Mouse (Mus musculus): ENCODE measurements around the gene Trappc1.

The Trappc1 gene

DNA sequence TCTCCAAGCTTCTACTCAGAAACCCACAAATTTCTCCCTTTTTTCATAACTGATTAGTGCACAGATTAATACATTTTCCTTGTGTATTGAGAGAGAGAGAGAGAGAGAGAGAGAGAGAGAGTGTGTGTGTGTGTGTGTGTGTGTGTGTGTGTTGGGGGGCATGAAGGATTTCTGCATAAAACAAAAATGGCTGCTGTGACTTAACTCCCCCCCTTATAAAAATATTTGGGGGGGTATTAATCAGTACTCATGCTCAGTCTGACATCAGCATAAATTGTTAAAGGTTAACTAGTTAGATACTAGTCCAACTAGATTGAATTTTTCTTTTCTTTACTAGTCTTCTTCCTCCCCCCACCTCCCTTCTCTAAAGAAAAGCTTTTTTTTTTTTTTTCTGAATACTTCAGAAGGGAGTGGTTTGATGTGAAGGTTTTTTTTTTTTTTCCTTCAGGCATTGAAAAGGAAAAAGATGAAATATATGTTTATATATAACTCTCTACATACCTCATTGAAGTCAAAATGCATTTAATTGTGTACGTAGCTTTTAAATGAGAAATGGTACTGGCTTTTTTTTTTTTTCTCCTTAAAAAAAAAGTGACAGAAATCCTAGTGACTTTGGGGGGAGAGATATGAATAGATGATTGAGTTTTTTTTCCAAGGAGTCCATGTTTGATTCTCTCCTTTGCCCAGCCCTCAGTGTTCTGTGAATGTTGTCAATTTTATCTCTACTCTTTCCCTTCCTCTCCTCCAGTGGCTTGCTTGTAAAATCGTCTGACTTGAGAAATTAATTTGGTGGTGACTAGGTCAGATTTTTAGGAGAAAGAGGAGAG lies 46.4 kb downstream of the Trappc1 start:
- no peak for DNase-seq

DNA sequence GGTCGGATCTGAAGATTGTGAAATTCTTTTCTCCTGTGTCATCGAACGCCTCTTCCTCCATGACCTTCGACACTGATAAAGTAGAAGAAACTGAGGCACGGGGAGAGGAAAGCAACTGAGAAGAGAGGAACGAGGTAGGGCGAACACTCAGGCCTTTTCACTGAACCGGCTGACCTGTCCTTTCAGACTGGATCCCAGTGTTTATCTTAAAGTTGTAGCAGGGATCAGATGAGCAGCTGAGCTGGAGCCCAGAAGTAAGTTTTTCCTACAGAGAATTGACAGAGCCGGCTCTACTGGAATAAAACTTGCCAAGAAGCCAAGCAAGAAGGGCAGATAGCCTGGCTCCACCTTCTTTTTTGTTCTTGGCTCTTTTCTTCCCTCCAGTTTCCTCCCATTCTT lies 47.0 kb downstream of the Trappc1 start:
- DNase-seq: no peak

DNA sequence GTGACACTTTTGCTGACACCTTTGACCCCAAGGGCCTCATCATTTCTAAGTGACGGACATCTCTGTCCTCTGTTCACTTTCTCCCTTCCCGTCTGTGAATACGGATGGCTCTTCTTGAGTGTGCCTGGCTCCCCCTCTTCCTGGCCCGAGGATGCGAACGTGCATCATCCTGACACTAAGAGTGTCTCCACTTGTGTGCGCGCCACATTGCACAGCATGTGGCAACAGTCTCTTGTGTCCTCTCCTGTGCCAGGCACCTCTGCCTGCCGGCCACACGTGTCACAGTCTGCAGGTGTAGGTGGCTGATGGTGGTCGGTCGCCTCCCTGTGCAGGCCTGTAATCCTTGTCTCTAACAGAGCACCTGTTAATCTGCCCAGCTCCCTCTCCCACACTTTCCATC lies 47.8 kb downstream of the Trappc1 start:
- DNase-seq: no peak

DNA sequence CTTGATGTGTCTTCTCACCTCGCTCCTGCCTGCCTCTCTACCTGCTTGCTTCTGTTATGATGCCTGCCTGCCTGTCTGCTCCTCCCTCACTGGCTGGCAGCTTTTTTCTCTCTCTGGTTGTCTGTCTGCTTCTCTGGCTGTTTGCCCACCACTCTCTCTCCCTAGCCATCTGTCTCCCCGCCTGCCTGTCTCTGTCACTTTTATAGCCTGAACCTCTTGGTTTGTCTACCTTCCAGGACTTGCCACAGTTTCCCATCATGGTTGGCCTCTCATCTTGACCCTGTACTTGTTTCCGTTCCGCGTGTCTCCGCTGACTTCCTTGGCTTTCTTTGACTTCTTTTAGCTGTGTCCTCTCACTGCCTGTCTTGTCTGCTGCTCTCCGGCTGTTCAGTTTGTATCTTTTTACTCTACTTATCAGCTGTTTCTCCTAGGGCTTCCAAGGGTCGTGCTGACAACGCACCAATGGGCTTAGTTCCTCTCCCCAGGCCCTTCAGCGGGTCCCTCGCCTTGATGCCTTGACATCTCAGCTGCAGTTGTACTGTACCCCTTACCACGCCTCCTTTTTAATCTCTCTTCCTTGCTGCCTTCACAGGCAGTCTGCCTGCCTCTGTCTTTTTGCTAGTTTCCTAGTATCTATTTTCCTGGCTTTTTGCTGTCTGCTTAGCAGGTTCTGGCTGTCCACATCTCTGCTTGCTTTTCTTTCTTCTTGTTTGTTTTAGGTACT lies 48.4 kb downstream of the Trappc1 start:
- DNase-seq: peak; percentile 91

DNA sequence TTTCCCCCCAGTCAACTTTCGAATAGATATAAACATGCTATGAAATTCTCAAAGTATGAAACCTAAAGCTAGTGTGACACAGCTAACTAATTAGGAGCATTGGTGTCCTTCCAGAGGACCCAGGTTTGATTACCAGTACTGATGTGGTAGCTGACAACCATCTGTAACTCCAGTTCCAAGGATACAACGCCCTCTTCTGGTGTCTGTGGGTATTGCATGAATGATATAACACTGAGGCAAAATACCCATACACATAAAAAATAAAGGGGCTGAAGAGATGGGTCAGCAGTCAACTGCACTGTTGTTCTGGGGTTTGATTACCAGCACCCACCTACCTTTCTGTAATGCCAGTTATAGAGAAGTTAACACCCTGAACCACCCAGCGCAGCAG lies 49.0 kb downstream of the Trappc1 start:
- no peak for DNase-seq

DNA sequence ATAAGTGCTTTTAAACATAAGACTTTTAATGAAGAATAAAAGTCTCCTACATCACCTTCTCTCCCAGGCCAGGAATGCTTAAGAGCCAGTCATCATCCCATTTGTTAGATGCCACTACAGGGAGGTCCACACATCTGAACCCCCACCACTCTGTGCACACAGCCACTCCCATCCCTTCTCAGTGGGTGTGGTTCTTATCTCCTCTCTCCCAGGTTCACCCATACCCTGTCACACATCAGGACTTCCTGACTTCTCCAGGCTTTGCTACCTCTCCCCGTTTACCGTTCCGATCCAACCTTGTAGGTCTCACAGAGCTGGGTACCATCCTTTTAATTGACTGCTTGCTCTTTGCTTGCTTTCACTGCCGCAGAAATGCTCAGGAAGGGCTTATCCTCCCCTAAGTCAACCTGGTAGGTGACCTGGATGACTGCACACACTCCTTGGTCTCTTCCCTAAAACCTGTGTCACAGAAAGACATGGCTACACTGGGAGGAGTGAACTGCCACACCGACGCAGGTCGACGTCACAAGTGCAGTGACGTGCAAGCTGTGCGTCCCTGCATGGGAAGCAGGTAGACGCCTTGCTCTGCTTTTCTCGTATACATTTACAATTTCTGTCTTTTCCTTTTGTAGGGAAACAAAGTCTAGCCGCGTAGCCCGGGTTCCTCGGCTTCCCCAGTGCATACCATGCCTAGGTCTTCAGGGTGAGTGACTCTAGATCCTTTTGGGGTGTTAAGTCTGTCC lies 49.6 kb downstream of the Trappc1 start:
- DNase-seq: no peak

All from cerebellum, adult 8-10 months (tissue).